Mouse (Mus musculus): ENCODE measurements around the gene Vmn1r116. TPM values are rescaled to one million over a fixed set of nuclear protein-coding genes. Genes with fewer than 3 reads are reported as not detected.

The Vmn1r116 gene
- not detected for total RNA-seq (2023)

GRCm38 (mm10) chr7:20871956-20872355, at the start of gene Vmn1r116:
Vmn1r116 (plus strand) TSS chr7:20872256.

GRCm38 (mm10) chr7:20844885-20845284, 27.2 kb upstream of the Vmn1r116 start, which contains the start of gene Vmn1r115:
Vmn1r115 (minus strand) TSS chr7:20844985.

GRCm38 (mm10) chr7:20884021-20884420, 12.0 kb downstream of the Vmn1r116 start, which contains the start of gene Vmn1r117:
Vmn1r117 (minus strand) TSS chr7:20884121.

GRCm38 (mm10) chr7:20912247-20912646, 40.2 kb downstream of the Vmn1r116 start, which contains the start of gene Vmn1r118:
Vmn1r118 (minus strand) TSS chr7:20912347.

Other genes starting within 250 kb of the Vmn1r116 start
- gene Vmn1r107, start 203.3 kb upstream of the Vmn1r116 start, total RNA-seq (2023): not detected
- gene Vmn1r111, start 169.0 kb upstream of the Vmn1r116 start, total RNA-seq (2023): not detected
- gene Gm10668, start 141.6 kb upstream of the Vmn1r116 start, total RNA-seq (2023): not detected
- not detected for gene Vmn1r112, start 101.1 kb upstream of the Vmn1r116 start, total RNA-seq (2023)
- not detected for gene Vmn1r113, start 85.0 kb upstream of the Vmn1r116 start, total RNA-seq (2023)
- not detected for gene Vmn1r114, start 60.1 kb upstream of the Vmn1r116 start, total RNA-seq (2023)
- gene Vmn1r115, start 27.3 kb upstream of the Vmn1r116 start, total RNA-seq (2023): not detected
- gene Vmn1r117, start 11.9 kb downstream of the Vmn1r116 start, total RNA-seq (2023): not detected
- gene Vmn1r118, start 40.1 kb downstream of the Vmn1r116 start, total RNA-seq (2023): not detected
- gene Vmn1r119, start 140.2 kb downstream of the Vmn1r116 start, total RNA-seq (2023): not detected
- gene Vmn1r120, start 181.5 kb downstream of the Vmn1r116 start, total RNA-seq (2023): not detected
- not detected for gene Vmn1r121, start 226.3 kb downstream of the Vmn1r116 start, total RNA-seq (2023)